Mouse (Mus musculus) kidney, postnatal 36 days (tissue): Measurements from ENCODE around the gene Itm2b.

ENCODE experiments used
- DNase-seq, 2 experiments: peaks; one replicate each; pipeline ENCODE4 v3.0.0; 2021 to 2022; ENCODE audit warnings: mixed read lengths in 2 of 2

Itm2b gene

GRCm38 (mm10) chr14:73384913-73385719 lies at the start of gene Itm2b:
TSS of gene Itm2b (minus strand) at chr14:73385289.
- DNase-seq, result peak; percentile 90 to 93

- peak; percentile 50 to 62 for DNase-seq
These were observed 48.4 kb upstream of the Itm2b start for GRCm38 (mm10) chr14:73433487-73433886.

- no peak for DNase-seq
These were observed 45.5 kb upstream of the Itm2b start for GRCm38 (mm10) chr14:73430571-73430970.

- no peak for DNase-seq
These were observed 40.5 kb upstream of the Itm2b start for GRCm38 (mm10) chr14:73425571-73426041.

DNA sequence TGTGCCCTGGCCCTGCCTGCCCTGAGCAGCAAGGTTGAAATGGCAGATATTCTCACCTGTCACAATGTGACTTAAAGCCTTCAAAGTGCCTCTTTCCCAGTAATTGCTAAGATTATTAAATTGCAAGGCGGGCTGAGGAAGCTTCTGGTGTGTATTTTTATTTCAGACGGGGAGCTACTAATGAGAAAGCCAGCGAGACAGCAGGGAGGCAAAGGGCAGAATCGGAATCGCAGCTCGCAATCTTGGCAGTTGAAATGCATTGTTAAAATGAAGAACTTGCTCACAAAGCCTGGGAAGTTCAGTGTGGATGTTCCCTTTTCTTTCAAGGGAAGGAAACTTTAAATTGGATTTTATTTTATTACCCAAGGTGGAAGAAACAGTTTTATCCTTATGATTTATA lies 39.9 kb upstream of the Itm2b start:
- peak; percentile 25 to 38 for DNase-seq

GRCm38 (mm10) chr14:73423542-73423941 lies 38.5 kb upstream of the Itm2b start:
- no peak for DNase-seq

GRCm38 (mm10) chr14:73422621-73423020 lies 37.5 kb upstream of the Itm2b start:
- DNase-seq, result no peak

- peak in 1 of 2 experiments; percentile 15 for DNase-seq
These were observed 36.5 kb upstream of the Itm2b start for GRCm38 (mm10) chr14:73421580-73421979.

- DNase-seq, result no peak
These were observed 35.2 kb upstream of the Itm2b start for GRCm38 (mm10) chr14:73420138-73420745.

- DNase-seq, result no peak
These were observed 31.4 kb upstream of the Itm2b start for GRCm38 (mm10) chr14:73416511-73416910.

- no peak for DNase-seq
These were observed 30.4 kb upstream of the Itm2b start for GRCm38 (mm10) chr14:73415376-73416035.

GRCm38 (mm10) chr14:73411729-73412128 lies 26.6 kb upstream of the Itm2b start:
- no peak for DNase-seq

DNA sequence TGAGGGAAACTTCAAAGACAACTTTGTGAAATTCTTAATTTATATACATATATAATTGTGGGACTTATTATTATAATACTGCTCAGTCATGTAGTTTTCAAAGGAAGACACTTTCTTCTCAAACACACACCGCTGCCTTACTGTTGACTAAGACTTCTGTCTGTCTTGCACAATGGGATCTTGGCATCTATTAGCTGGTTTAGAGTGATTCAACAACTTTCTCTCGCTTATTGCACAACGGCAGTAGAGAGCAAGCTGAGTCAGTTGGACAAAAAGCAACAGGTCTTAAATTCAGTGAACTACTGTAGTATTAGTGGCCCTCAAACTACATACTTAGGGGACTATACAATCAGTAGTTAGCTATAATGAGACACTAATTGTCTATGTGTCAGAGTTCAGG lies 25.0 kb upstream of the Itm2b start:
- no peak for DNase-seq

DNA sequence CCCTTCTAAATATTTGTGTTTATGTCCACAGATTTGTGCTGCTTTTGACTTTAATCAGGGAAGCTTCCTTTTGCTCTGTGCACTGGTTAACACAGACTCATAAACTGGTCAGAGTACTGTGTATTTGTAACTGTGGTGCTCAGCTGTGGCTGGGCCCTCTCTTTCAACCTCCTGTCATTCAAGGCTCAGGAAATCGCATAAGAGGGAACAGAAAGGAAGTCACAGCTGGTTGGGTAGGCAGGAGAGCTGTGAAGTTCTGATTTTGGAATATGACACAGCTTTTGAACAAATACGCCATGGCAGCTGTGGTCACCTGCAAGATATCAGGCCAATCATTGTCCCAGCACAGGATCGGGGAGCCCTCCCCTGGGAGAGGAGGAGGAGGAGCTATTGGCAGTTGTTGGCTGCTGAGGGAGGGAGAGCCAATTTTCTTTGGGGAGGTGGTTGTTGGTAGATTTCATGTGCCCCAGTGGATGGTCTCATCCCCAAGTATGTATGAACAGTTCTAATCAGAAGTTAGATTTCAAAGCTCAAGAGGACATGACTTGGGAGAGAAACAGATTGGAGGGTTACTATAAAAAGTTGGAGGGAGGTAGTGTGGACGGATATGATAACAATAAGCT lies 23.2 kb upstream of the Itm2b start:
- DNase-seq, result no peak

GRCm38 (mm10) chr14:73404016-73404415 lies 18.9 kb upstream of the Itm2b start:
- DNase-seq, result no peak

- peak in 1 of 2 experiments; percentile 23 for DNase-seq
These were observed 18.3 kb upstream of the Itm2b start for GRCm38 (mm10) chr14:73403351-73403750.

GRCm38 (mm10) chr14:73402296-73403035 lies 17.4 kb upstream of the Itm2b start:
- DNase-seq, result no peak

- no peak for DNase-seq
These were observed 16.3 kb upstream of the Itm2b start for GRCm38 (mm10) chr14:73401408-73401807.

GRCm38 (mm10) chr14:73399866-73400618 lies 15.0 kb upstream of the Itm2b start:
- DNase-seq, result no peak

DNA sequence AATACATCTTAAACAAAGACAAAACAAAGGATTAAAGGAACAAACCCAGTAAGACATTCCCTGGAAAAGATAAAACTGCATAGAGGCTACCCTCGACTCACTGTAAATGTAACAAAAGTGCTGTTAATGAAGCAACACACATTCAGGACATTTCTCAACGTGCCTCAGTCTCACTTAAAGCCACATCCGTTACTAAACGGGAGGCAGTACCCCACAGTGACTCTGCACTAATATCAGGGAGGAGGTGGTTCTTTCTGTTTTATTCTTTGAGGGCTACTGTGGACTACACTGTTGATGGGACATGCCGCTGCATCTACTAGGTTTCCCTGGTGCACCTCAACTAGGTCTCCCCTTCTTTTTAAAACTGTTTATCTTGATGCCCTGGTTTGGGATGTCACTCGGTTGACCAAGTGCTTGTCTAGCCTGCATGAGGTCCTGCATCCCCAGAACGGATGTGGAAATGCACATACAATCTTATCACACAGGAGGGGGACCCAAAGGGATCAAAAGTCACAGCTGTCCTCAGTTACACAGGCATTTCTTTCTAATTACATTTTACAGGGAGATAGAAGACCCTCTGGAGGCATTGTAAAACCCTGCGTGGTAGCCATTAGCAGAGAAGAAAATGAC lies 13.4 kb upstream of the Itm2b start:
- DNase-seq, result no peak

GRCm38 (mm10) chr14:73395750-73396149 lies 10.7 kb upstream of the Itm2b start:
- no peak for DNase-seq
